Mouse (Mus musculus): ENCODE measurements around the gene Tgfbr1. TPM values are rescaled to one million over a fixed set of nuclear protein-coding genes. Genes with fewer than 3 reads are reported as not detected.

The Tgfbr1 gene
- polyA plus RNA-seq (2014; fragmentation: Illumina TruSeq; extraction: RNeasy Lipid Tissue Mini Kit (QIAGEN cat#74804); ENCODE audit: low read depth, low replicate concordance) = 77.9 TPM

DNA sequence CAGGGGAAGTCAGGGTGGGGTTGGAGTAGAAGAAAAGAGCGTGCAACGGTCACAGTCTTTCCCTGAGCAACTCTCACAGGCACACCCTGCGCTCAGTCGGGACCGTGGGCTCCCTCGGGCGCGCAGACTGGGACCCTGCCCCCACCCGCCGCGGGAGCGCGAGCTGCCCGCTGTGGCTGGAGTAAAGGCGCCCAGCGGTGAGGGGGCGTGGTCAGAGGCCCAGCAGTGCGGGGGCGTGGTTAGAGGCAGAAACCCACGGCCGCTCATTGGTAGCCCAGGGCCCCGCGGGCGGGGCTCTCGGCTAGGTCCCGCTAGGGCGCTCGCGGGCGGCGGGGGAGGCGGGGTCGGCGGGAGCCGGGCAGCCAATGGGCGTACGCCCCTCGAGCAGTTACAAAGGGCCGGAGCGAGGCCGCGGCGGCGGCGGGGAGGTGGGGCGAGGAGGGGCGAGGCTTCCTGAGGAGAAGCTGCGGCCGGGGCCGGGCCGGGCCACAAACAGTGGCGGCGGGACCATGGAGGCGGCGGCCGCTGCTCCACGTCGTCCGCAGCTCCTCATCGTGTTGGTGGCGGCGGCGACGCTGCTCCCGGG, at the start of gene Tgfbr1:
Tgfbr1 (plus strand) TSS at position 420 of the 586 bp plus-strand sequence.

Other genes starting within 250 kb of the Tgfbr1 start
- gene Col15a1, start 145.1 kb upstream of the Tgfbr1 start, polyA plus RNA-seq (2014; fragmentation: Illumina TruSeq; extraction: RNeasy Lipid Tissue Mini Kit (QIAGEN cat#74804); ENCODE audit: low read depth, low replicate concordance) = 26.8 TPM
- gene Alg2, start 121.1 kb downstream of the Tgfbr1 start, polyA plus RNA-seq (2014; fragmentation: Illumina TruSeq; extraction: RNeasy Lipid Tissue Mini Kit (QIAGEN cat#74804); ENCODE audit: low read depth, low replicate concordance) = 24.0 TPM
- gene Sec61b, start 121.4 kb downstream of the Tgfbr1 start, polyA plus RNA-seq (2014; fragmentation: Illumina TruSeq; extraction: RNeasy Lipid Tissue Mini Kit (QIAGEN cat#74804); ENCODE audit: low read depth, low replicate concordance) = 167 TPM